Mouse (Mus musculus): ENCODE data around the gene Plekhj1.
"Not testable (repeated sequence)": the region's sequence is repeated elsewhere in the genome, so short reads cannot be mapped to it uniquely, and the experiment has no call there.

Gene Plekhj1

GRCm38 (mm10) chr10:80798150-80799006, at the start of gene Plekhj1, which contains the start of gene Sf3a2:
Gene Plekhj1 (minus strand): TSS chr10:80798626.
Gene Sf3a2 (plus strand): TSS chr10:80798198.
- DNase-seq (ENCODE audit: low read depth, low spot score) = peak; percentile 98

GRCm38 (mm10) chr10:80845732-80846131, 47.3 kb upstream of the Plekhj1 start:
- DNase-seq (ENCODE audit: low read depth, low spot score) = no peak

GRCm38 (mm10) chr10:80845055-80845693, 46.7 kb upstream of the Plekhj1 start:
- DNase-seq (ENCODE audit: low read depth, low spot score) = no peak

- no peak for DNase-seq (ENCODE audit: low read depth, low spot score)
Measured at GRCm38 (mm10) chr10:80843931-80844547, 45.6 kb upstream of the Plekhj1 start, which contains the start of gene Lingo3. Gene Lingo3 (minus strand): TSS chr10:80844039.

GRCm38 (mm10) chr10:80843087-80843930, 44.9 kb upstream of the Plekhj1 start:
- DNase-seq (ENCODE audit: low read depth, low spot score) = no peak

GRCm38 (mm10) chr10:80842334-80842733, 43.9 kb upstream of the Plekhj1 start:
- DNase-seq (ENCODE audit: low read depth, low spot score) = no peak

GRCm38 (mm10) chr10:80841685-80842084, 43.3 kb upstream of the Plekhj1 start:
- no peak for DNase-seq (ENCODE audit: low read depth, low spot score)

GRCm38 (mm10) chr10:80839848-80840247, 41.4 kb upstream of the Plekhj1 start:
- no peak for DNase-seq (ENCODE audit: low read depth, low spot score)

GRCm38 (mm10) chr10:80838346-80838912, 40.0 kb upstream of the Plekhj1 start:
- no peak for DNase-seq (ENCODE audit: low read depth, low spot score)

- no peak for DNase-seq (ENCODE audit: low read depth, low spot score)
Measured at GRCm38 (mm10) chr10:80837827-80838226, 39.4 kb upstream of the Plekhj1 start.

GRCm38 (mm10) chr10:80836949-80837379, 38.5 kb upstream of the Plekhj1 start:
- DNase-seq (ENCODE audit: low read depth, low spot score) = no peak

GRCm38 (mm10) chr10:80835617-80836016, 37.2 kb upstream of the Plekhj1 start:
- DNase-seq (ENCODE audit: low read depth, low spot score) = no peak

- DNase-seq (ENCODE audit: low read depth, low spot score) = no peak
Measured at GRCm38 (mm10) chr10:80832818-80833217, 34.4 kb upstream of the Plekhj1 start.

- DNase-seq (ENCODE audit: low read depth, low spot score) = peak; percentile 79
Measured at GRCm38 (mm10) chr10:80831136-80831535, 32.7 kb upstream of the Plekhj1 start.

- DNase-seq (ENCODE audit: low read depth, low spot score) = no peak
Measured at GRCm38 (mm10) chr10:80829359-80830278, 31.2 kb upstream of the Plekhj1 start.

- not testable (repeated sequence) for DNase-seq (ENCODE audit: low read depth, low spot score)
Measured at GRCm38 (mm10) chr10:80828587-80828986, 30.2 kb upstream of the Plekhj1 start.

GRCm38 (mm10) chr10:80827870-80828420, 29.5 kb upstream of the Plekhj1 start:
- no peak for DNase-seq (ENCODE audit: low read depth, low spot score)

GRCm38 (mm10) chr10:80827063-80827869, 28.8 kb upstream of the Plekhj1 start:
- DNase-seq (ENCODE audit: low read depth, low spot score) = no peak
